In the genomic region with DNA sequence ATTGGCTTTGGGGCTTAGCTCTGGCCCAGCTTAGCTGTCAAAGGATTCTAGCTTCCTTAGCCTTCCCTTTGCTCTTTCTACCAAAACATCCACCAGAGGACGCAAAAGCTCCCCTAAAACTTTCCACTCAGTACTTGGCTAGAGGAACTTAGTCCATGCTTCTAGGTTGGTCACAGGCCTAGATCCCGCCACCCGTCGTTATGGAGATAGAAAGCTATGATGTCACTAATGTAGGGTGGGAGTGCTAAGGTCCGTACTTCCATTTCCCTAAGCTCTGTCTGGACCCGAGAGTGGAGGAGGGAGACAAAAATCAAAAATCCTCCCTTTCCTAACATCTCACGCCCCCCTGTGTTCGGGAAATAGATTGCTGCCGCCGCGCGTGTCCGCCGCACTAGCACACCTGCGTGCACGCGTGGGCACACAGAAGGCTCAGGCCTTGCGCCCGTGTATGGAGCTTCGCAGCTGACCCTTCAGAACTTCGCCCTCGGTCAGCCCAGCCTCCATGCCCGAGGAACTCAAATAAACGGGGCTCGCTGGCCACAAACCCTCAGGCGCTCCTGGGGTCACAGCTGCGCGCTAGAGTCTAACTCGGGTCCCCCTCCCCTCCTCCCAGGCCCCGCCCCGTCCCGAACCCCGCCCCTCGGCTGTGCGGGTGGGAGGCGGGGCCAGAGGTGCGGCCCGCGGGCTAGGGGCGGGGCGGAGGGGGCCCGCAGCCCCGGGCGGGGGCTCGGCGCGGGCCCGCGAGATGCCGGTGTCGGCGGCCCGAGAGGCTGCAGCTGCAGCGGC, we compare ENCODE assay signal across 8 mouse cellular contexts. TPM values are rescaled to one million over a fixed set of nuclear protein-coding genes. Genes with fewer than 3 reads are reported as not detected.
DNase-seq lines count a peak whose midpoint lies in the region; ATAC-seq lines count a peak whose summit lies in the region.

No protein-coding gene starts in this region.

- under 1% methylated on average over 46 of the region's 54 CpGs for WGBS in macrophage (ENCODE audit: missing documents)

- H3K79me2 ChIP-seq in macrophage (ENCODE audit: inconsistent target) = peaks cover 29% of the 10 kb centered on the region

- DNase-seq in adipocyte (ENCODE audit: low spot score) = peak; percentile 92
- peak; percentile 77 for DNase-seq in embryo, embryonic 10 days (ENCODE audit: low spot score)
- DNase-seq in gastrocnemius, postnatal 14 days = peak; percentile 64
- peak; percentile 59 to 64 for DNase-seq in left cerebral cortex, adult 8-10 months (ENCODE audit: low spot score in 2 of 2)
- peak; percentile 73 for DNase-seq in retina, postnatal 7 days (ENCODE audit: low read depth, low spot score)
- DNase-seq in urinary bladder, postnatal 14 days (ENCODE audit: low spot score) = peak; percentile 69

- peak overlapping the region; percentile 49 for H3K4me3 ChIP-seq in macrophage (ENCODE audit: inconsistent target)

- H3K36me3 ChIP-seq in macrophage (ENCODE audit: inconsistent target) = no peaks in the 10 kb centered on the region

- intact Hi-C loops in gastrocnemius, postnatal 14 days (cut with DNase I; ENCODE audit: low total_unique reads) = no loop called here

- ATAC-seq in inflammation-experienced regulatory T-cells, adult 6 months = peak; percentile 37

- H3K27ac ChIP-seq in macrophage = no peak overlapping the region

RNA-seq across cellular contexts. Expression of a gene that starts 1.6 kb away (rescaled TPM):
- 10 to 100 TPM; 27.1 to 33.6 TPM for total RNA-seq in gastrocnemius, postnatal 14 days (2021)
- 1 to 10 TPM; 1.7 to 2.5 (median 1.9) TPM for polyA plus RNA-seq in inflammation-experienced regulatory T-cells, adult 6 months (2017; shearing (Covaris generic))
- 10 to 100 TPM; 40.7 to 54.4 (median 45.8) TPM for total RNA-seq in left cerebral cortex, adult 8-10 months (2022)
- total RNA-seq in macrophage (2018; cell fraction: chromatin; rRNA removed) = 100 to 1,000 TPM in 6 of 26 experiments, 10 to 100 TPM in 20; 28.4 to 186 (median 71.3) TPM
- total RNA-seq in macrophage (2018; cell fraction: cytosol; rRNA removed) = 100 to 1,000 TPM; 382 to 967 (median 672) TPM
- total RNA-seq in macrophage (2018; cell fraction: nucleus; rRNA removed) = 100 to 1,000 TPM; 208 to 646 (median 320) TPM
- polyA plus RNA-seq in macrophage (2018) = 611 to 709 TPM (median 617 TPM) in 3 replicates

RNA-seq across cellular contexts. Expression of a gene that starts 2.9 kb away (rescaled TPM):
- 1 to 10 TPM; 4.0 to 4.8 TPM for total RNA-seq in gastrocnemius, postnatal 14 days (2021)
- polyA plus RNA-seq in inflammation-experienced regulatory T-cells, adult 6 months (2017; shearing (Covaris generic)) = not detected
- total RNA-seq in left cerebral cortex, adult 8-10 months (2022) = 100 to 1,000 TPM; 156 to 190 (median 176) TPM
- 10 to 100 TPM in 1 of 26 experiments, 1 to 10 TPM in 25; 1.7 to 15.0 (median 3.8) TPM for total RNA-seq in macrophage (2018; cell fraction: chromatin; rRNA removed)
- total RNA-seq in macrophage (2018; cell fraction: cytosol; rRNA removed) = 1 to 10 TPM; 4.1 to 9.4 (median 6.7) TPM
- total RNA-seq in macrophage (2018; cell fraction: nucleus; rRNA removed) = 10 to 100 TPM in 6 of 26 experiments, 1 to 10 TPM in 20; 2.7 to 21.5 (median 6.3) TPM
- 4.7 to 7.4 TPM (median 6.7 TPM) in 3 replicates for polyA plus RNA-seq in macrophage (2018)

RNA-seq across cellular contexts. Expression of a gene that starts 19.5 kb away (rescaled TPM):
- total RNA-seq in gastrocnemius, postnatal 14 days (2021) = 1 to 10 TPM; 7.0 to 7.2 TPM
- polyA plus RNA-seq in inflammation-experienced regulatory T-cells, adult 6 months (2017; shearing (Covaris generic)) = 100 to 1,000 TPM; 143 to 171 (median 153) TPM
- 1 to 10 TPM; 2.8 to 4.8 (median 3.3) TPM for total RNA-seq in left cerebral cortex, adult 8-10 months (2022)
- total RNA-seq in macrophage (2018; cell fraction: chromatin; rRNA removed) = 100 to 1,000 TPM in 16 of 26 experiments, 10 to 100 TPM in 10; 75.8 to 646 (median 235) TPM
- total RNA-seq in macrophage (2018; cell fraction: cytosol; rRNA removed) = 100 to 1,000 TPM in 13 of 26 experiments, 10 to 100 TPM in 13; 40.6 to 193 (median 106) TPM
- 100 to 1,000 TPM in 17 of 26 experiments, 10 to 100 TPM in 9; 75.8 to 497 (median 162) TPM for total RNA-seq in macrophage (2018; cell fraction: nucleus; rRNA removed)
- polyA plus RNA-seq in macrophage (2018) = 24.9 to 84.0 TPM (median 72.4 TPM) in 3 replicates

RNA-seq across cellular contexts. Expression of a gene that starts 25.6 kb away (rescaled TPM):
- 10 to 100 TPM; 50.3 to 61.5 TPM for total RNA-seq in gastrocnemius, postnatal 14 days (2021)
- 100 to 1,000 TPM; 523 to 733 (median 603) TPM for polyA plus RNA-seq in inflammation-experienced regulatory T-cells, adult 6 months (2017; shearing (Covaris generic))
- total RNA-seq in left cerebral cortex, adult 8-10 months (2022) = 10 to 100 TPM; 20.6 to 44.6 (median 32.7) TPM
- total RNA-seq in macrophage (2018; cell fraction: chromatin; rRNA removed) = 100 to 1,000 TPM in 1 of 26 experiments, 10 to 100 TPM in 25; 21.3 to 127 (median 50.7) TPM
- total RNA-seq in macrophage (2018; cell fraction: cytosol; rRNA removed) = 100 to 1,000 TPM; 140 to 387 (median 255) TPM
- 10 to 100 TPM; 22.2 to 87.3 (median 49.7) TPM for total RNA-seq in macrophage (2018; cell fraction: nucleus; rRNA removed)
- 158 to 680 TPM (median 569 TPM) in 3 replicates for polyA plus RNA-seq in macrophage (2018)

RNA-seq across cellular contexts. Expression of a gene that starts 42.5 kb away (rescaled TPM):
- total RNA-seq in gastrocnemius, postnatal 14 days (2021) = 100 to 1,000 TPM; 101 to 102 TPM
- 1 to 10 TPM; 1.6 to 2.2 (median 2.1) TPM for polyA plus RNA-seq in inflammation-experienced regulatory T-cells, adult 6 months (2017; shearing (Covaris generic))
- 1 to 10 TPM; 2.1 to 3.5 (median 3.1) TPM for total RNA-seq in left cerebral cortex, adult 8-10 months (2022)
- 10 to 100 TPM in 2 of 26 experiments, 1 to 10 TPM in 19, not detected in 5; 1.4 to 10.2 (median 5.4) TPM for total RNA-seq in macrophage (2018; cell fraction: chromatin; rRNA removed)
- 1 to 10 TPM in 20 of 26 experiments, under 1 TPM in 6; 0.75 to 5.0 (median 1.8) TPM for total RNA-seq in macrophage (2018; cell fraction: cytosol; rRNA removed)
- 10 to 100 TPM in 1 of 26 experiments, 1 to 10 TPM in 16, under 1 TPM in 3, not detected in 6; 0.60 to 17.5 (median 2.3) TPM for total RNA-seq in macrophage (2018; cell fraction: nucleus; rRNA removed)
- polyA plus RNA-seq in macrophage (2018) = 1.6 to 5.3 TPM in 2 of 3 replicates, not detected in the other

Comparison
In these comparisons a context has a peak if more than half of its experiments do, and no peak if none do; other contexts are left out.
1. RNA of a gene that starts 2.9 kb away (total RNA-seq): 156 to 190 TPM in left cerebral cortex, adult 8-10 months; 4.0 to 4.8 TPM in gastrocnemius, postnatal 14 days; every median in the first group is over 10 times any median in the second.
2. Peak in every context shown above with its lines, with median percentiles within 50 percentile points of each other: DNase-seq.